Mouse (Mus musculus) heart, postnatal 36 days (tissue): Measurements from ENCODE around the gene Kcnmb1. TPM values are rescaled to one million over a fixed set of nuclear protein-coding genes. Genes with fewer than 3 reads are reported as not detected.

Source experiments
- DNase-seq, 2 experiments: peaks; one replicate each; pipeline ENCODE4 v3.0.0; 2021 to 2022
- intact Hi-C: fragments of 180-260 bp; cut with DNase I; formaldehyde crosslinking; loops from one replicate; pipeline ENCODE4 v1.15.1; 2025
- total RNA-seq, 2 experiments: library from RNA; stranded (reverse); gene quantifications; 2 replicates each; pipeline ENCODE4 v1.2.3; 2021

Gene Kcnmb1
- total RNA-seq, 2 experiments from 2014 or later: 0.84 to 0.97 TPM

DNA sequence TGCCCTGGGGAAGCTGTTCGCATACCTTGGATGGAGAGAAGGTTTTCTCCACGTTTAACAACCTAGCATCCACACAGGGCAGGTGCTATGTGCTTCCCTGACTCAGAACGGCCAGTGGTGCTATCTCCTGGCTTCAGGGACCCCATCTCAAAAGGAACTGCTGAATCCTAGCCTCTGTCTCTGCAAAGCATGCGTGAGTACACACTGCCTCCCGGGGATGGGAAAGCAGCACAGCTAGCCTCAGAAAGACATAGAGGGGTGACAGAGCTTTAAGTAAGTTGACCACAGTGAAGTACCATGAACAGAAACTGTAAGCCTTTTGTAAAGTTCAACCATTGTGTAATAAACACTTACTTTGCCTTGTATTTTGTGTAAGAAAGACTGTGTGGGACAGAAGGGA lies 30.7 kb downstream of the Kcnmb1 start:
- DNase-seq: no peak
- intact Hi-C loops: no loop called here

DNA sequence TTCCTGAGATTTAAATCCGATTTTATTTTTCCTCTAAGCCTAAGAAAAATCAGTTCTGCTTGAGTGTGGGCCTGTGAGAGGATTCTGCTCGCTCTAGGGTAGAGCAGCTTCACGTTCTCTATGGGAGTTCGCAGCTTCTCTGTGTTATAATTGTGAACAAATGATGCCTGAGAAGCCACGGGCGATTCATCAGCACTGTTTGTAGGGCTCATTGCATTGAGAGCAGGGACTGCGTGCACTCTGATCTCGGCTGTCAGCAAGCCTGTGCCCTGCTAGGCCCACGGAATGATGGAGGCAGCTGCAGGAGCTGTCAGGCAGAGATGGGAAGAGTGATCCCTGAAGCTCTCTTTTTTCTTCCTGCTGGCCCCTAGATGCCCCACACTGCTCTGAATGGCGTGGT lies 35.4 kb downstream of the Kcnmb1 start:
- no peak for DNase-seq
- intact Hi-C loops: no loop called here

DNA sequence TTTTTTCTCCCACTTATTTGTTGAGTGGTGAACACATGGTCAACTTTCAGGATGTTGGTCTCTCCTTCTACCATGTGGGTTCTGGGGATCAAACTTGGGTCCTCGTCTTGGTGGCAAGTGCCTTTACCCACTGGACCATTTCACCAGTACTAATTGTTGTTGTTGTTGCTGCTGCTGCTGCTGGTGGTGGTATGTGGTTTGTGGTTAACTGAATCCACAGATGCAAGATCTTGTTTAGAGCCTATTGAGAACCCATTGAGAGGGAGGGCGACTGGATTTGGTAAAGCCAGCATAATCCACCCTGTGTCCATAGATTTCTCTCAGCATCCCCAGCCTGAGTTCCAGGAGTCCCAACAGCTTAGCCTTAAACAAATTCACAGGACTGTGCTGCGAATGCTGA lies 37.6 kb downstream of the Kcnmb1 start:
- intact Hi-C loops: loop anchor here (5.0 kb wide), 1 partner anchor 212 kb away; no protein-coding TSS in a partner anchor

DNA sequence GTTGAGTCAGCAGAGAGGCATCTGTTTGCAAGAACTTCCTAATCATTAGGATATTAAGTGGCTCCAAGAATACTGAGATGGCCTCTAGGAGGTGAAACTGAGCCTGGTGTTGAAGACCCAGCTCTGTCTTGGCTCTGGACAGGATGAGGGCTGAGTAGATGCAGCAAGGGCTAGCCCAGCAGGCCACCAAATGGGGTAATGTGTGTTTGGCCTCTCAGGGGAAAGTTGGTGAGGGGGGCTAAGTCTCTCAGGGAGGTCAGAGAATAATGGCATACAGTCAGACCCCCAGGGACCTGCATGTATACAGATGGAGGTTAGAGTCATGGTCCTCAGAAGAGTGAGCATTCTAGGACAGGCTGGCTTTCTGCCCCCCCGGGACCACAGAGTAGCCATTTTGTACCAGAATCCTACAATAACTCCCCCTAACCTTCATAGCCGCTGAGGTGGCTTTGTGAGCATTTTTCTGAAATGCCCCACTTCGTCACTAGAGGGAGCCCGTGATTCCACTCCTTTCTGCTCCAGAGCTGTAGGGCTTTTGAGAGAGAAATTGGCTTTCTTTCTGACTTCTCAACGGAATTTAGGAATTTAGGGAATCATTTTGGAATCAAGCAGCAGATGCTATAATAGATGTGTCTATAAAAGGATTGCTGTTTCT lies 39.3 kb downstream of the Kcnmb1 start:
- DNase-seq: peak; percentile 60 to 74
- intact Hi-C loops: loop anchor here (1.0 to 5.0 kb wide), 2 partner anchors 71 to 210 kb away; no protein-coding TSS in a partner anchor

More for the DNA sequence above, 37.6 kb downstream of the Kcnmb1 start:
- no peak for DNase-seq

DNA sequence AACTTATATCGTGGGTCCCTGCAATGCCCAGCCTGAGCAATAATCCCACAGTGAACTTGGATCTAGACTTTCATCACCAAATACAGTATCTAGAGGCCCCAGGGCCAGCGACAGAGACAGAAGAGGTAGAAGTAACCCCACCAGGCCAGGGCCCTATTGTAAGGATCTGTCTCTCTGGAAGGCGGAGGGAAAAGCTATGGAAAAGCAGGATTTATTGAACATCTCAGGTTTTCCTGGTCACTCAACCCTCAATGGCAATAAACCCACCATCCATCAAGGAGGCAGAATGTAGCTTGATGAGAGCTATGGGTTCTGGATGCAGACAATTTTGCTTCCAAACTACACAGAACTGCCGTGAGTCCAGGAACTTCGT lies 39.8 kb downstream of the Kcnmb1 start:
- intact Hi-C loops: loop anchor here (1.0 to 5.0 kb wide), 2 partner anchors 71 to 210 kb away; no protein-coding TSS in a partner anchor
- no peak for DNase-seq

DNA sequence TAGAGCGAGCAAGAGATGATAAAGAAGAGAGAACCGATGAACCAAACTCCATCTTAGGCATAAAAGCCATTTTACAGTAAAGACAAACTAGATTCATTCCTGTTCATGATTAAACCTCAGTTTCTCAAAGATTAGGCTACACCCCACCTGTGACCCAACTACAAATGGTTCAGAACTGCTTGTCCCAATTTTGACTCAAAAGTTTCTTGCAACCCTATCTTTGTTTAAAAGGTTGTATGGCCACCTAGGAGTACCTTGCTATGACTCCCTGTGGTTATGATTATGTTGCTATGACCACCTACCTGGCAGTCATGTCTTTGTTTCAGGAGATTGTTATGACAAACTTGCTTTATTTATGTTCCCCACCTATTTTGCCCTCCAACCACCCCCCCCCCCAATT lies 44.8 kb downstream of the Kcnmb1 start:
- no peak for DNase-seq
- intact Hi-C loops: no loop called here

DNA sequence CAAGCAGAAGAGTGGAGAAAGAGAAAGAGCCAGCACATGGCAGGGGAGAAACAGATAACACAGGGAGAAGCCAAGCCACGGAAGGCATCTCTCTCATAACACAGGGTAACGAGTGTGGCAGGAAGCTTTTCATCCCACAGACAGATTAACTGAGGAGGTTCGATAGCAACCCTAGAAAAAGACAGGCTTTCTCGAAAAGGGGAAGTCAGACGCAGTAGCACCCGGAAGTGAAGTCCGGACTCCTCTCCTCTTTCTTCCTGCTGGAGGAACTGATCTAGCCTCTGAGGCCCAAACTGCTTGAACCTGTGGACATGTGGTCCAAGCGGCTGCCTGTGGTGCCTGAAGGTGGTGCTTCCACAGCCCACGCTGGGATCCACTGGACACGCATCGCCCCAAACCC lies 45.4 kb downstream of the Kcnmb1 start:
- intact Hi-C loops: no loop called here
- DNase-seq: no peak

DNA sequence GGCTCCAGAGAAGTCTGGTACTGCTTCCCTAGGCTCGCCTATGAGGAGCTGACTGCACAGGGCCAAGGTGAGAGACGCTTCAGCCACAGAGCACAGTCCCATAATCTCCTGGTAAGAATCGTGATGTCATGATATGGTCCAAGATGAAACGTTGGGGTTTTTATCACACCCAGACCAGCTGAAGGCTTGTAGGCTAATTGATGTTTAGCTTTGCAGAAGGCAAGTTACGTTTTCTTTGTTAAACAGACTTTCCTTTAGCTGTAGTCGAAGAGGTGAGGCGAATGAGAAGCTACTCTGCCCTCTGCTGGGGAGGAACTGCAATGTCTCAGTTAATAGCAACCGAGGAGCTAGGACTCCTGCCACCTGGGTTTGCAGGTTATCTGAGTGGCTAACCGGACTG lies 45.9 kb downstream of the Kcnmb1 start:
- intact Hi-C loops: no loop called here

DNA sequence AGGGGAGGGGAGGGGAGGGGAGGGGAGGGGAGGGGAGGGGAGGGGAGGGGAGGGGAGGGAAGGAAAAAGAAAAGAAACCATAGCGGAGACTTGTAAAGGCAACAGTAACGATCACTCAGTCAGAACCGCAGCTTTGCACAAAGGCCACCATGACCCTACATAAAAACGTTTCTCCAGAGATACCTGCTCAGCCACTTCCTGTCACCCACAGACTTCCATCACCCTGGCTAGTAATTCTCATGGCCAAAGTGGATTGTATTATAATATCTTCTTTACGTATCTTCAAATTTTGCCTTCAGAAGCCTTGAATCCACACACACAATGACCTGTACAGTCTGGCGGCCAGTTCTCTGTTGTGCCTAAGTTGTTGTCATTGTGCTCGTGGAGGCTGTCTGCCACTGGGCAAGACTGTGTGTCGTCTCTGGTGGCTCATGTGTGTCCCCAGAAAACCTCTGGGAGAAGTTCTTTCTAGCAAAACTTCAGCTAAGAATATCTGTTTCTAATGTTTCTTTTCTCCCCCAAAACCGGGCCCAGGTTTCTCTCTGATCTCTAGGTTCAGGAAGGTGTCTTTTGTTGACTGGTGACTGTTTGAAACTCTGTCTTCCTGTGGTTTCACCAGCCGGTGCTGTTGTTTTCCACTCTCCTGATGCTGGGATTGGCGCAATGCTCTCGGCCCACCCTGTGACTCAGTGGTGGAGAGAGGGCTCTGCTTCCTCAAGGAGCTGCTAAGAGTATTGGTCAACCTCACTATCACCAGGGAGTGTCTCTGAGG lies 46.7 kb downstream of the Kcnmb1 start:
- DNase-seq: no peak
- intact Hi-C loops: loop anchor here (5.0 kb wide), 2 partner anchors 38 to 108 kb away; partner anchors contain the start of gene Lcp2

More for the DNA sequence above, 45.9 kb downstream of the Kcnmb1 start:
- DNase-seq: peak; percentile 42 to 47

DNA sequence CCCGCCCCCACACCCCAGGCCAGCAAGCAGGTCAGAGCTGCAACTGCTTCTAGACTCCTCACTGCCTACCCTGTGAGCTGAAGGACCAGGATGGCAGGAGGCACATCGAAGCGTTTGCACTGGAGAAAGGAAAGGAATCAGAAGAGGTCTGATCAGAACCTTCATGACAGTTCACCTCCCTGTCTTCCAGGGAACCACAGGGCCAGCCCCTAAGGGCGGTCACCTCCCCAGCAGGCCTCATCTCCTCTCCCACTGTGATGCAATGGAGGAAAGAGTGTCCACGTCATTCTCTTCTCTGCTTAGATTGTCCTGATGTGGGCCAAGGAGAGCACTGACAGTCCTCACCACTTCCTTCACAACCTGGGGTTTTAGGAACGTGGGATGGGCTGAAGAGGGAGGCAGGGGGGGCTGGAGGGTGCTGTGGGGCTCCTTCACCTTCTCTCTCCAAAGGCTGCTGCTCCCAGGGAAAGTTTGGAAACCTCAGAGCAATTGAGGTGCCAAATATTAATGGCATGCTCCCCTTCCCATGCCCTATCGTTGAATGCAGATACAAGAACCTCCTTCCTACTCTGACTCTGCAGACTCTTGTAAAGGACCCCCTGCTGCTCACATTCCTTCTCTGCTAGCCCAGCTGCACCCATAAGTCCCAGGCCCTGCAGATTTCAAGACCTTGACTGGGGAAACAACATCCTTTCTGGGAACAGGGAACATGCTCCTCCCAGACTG lies 47.5 kb downstream of the Kcnmb1 start:
- intact Hi-C loops: loop anchor here (5.0 kb wide), 2 partner anchors 37 to 107 kb away; partner anchors contain the start of gene Lcp2
- DNase-seq: peak in 1 of 2 experiments; percentile 14

DNA sequence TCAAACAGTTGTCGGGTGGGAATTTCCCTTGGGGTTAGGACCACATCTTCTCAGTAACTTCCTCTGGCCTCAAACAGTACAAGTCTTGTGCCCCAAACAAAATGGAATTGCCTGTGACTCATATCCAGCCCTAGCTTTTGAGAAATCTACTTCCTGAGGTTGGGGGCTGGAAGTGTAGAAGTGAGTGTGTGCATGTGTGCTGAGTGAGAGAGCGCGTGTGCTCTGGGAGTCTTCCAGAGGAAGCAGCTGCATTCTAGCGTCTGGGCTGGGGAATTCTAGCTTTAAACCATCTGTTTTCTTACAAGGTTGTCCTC lies 48.0 kb downstream of the Kcnmb1 start:
- peak; percentile 27 to 42 for DNase-seq
- intact Hi-C loops: loop anchor here (5.0 kb wide), 2 partner anchors 36 to 106 kb away; partner anchors contain the start of gene Lcp2

DNA sequence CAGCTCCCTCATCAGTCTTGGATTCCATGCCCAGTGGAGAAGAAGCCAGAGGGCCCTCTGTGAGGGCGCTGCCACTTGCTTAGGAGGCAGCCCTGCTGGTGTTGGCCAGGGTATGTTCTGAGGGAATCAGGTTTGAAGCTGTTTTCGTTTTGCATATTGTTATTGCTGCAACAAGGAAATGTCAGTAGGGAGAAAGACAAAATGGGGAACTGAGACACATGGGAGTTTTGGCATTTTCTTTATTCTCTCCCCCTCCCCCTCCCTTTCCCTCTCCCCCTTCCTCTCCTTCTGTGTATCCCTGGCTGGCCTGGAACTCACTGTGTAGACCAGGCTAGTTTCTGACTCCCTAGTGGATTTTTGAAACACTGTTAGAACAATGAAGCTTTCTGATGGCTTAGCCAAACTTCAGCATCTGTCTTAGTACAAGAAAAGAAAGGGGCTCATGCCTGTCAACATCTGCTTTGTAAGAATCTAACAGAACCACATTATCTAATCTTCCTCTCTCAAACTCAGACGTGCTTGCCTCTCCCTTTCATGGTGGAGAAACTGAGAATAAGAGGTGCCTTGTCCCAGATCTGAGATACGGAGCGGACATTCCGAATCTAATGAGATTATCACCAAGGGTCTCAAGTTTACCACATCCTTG lies 49.3 kb downstream of the Kcnmb1 start:
- intact Hi-C loops: loop anchor here (5.0 kb wide), 2 partner anchors 35 to 105 kb away; partner anchors contain the start of gene Lcp2
- DNase-seq: no peak

Other genes starting within 250 kb of the Kcnmb1 start
- under 1 TPM in 1 of 2 experiments, not detected in 1; 0.11 TPM for gene Kcnip1, start 30.1 kb downstream of the Kcnmb1 start, total RNA-seq
- 1 to 10 TPM; 1.7 to 2.9 TPM for gene Lcp2, start 83.9 kb downstream of the Kcnmb1 start, total RNA-seq
- not detected for gene 4930469K13Rik, start 135.5 kb downstream of the Kcnmb1 start, total RNA-seq
- not detected for gene Foxi1, start 245.1 kb downstream of the Kcnmb1 start, total RNA-seq